Mouse (Mus musculus) liver, adult 2 months (tissue): ENCODE measurements at regions not wholly inside any gene's neighbourhood (a gene's known extent, or its start where the extent isn't known, plus 50 kb on each side); places are given as distances from the start of the nearest gene placed in this dataset.

ENCODE experiments used
- CTCF ChIP-seq: fragments of 200-500 bp; IDR thresholded peaks from 2 replicates; pipeline ENCODE4 v1.5.1; 2011; ENCODE audit warnings: low read depth, low read length, control low read depth
- POLR2A ChIP-seq: fragments of 200-500 bp; IDR thresholded peaks from 2 replicates; pipeline ENCODE4 v1.6.1; 2011; ENCODE audit warnings: low read length, control low read depth; ENCODE audit not compliant: insufficient read depth; ENCODE audit errors: extremely low read depth

DNA sequence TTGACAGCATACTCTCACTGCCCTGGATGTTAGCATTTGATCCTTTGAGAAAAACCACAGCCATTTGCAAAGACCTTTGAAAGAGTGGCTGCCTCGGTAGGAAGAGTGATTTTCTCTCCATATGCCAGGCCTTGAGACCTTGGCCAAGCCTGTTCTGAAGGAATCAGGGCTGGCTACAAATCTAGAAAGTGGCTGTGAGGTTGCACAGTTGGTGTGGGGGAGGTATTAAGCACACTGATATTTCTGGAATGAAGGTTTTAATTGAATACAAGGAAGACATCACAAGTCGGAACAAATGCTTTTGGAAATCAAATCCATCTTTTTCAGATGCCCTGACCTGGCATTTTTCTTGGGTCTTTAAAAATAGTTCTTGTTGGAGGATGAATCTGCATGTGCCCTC lies 143.5 kb downstream of the Zfp706 start:
- TF ChIP-seq CTCF (no peak), POLR2A (no peak)
